Mouse (Mus musculus): ENCODE data around the gene Nfkb1. TPM values are rescaled to one million over a fixed set of nuclear protein-coding genes. Genes with fewer than 3 reads are reported as not detected.

The Nfkb1 gene
- total RNA-seq, 2 experiments from 2014 or later = 20.2 to 20.5 TPM

GRCm38 (mm10) chr3:135675480-135675879, 15.9 kb downstream of the Nfkb1 start:
- DNase-seq = no peak
- intact Hi-C loops (cut with DNase I; ENCODE audit: low total_unique reads) = no loop called here

- DNase-seq = no peak
- intact Hi-C loops (cut with DNase I; ENCODE audit: low total_unique reads) = loop anchor here (5.0 kb wide), 1 partner anchor 92 kb away; no protein-coding TSS in a partner anchor
These were observed 16.5 kb downstream of the Nfkb1 start for GRCm38 (mm10) chr3:135674716-135675392.

GRCm38 (mm10) chr3:135673695-135674094, 17.7 kb downstream of the Nfkb1 start:
- intact Hi-C loops (cut with DNase I; ENCODE audit: low total_unique reads) = loop anchor here (5.0 kb wide), 1 partner anchor 94 kb away; no protein-coding TSS in a partner anchor

GRCm38 (mm10) chr3:135673041-135673440, 18.3 kb downstream of the Nfkb1 start:
- no peak for DNase-seq
- intact Hi-C loops (cut with DNase I; ENCODE audit: low total_unique reads) = loop anchor here (5.0 kb wide), 1 partner anchor 94 kb away; no protein-coding TSS in a partner anchor

More at GRCm38 (mm10) chr3:135673695-135674094, 17.7 kb downstream of the Nfkb1 start:
- no peak for DNase-seq

- intact Hi-C loops (cut with DNase I; ENCODE audit: low total_unique reads) = loop anchor here (5.0 kb wide), 1 partner anchor 95 kb away; no protein-coding TSS in a partner anchor
These were observed 19.2 kb downstream of the Nfkb1 start for GRCm38 (mm10) chr3:135672135-135672534.

GRCm38 (mm10) chr3:135670869-135671268, 20.5 kb downstream of the Nfkb1 start:
- DNase-seq = no peak
- intact Hi-C loops (cut with DNase I; ENCODE audit: low total_unique reads) = loop anchor here (5.0 kb wide), 1 partner anchor 96 kb away; no protein-coding TSS in a partner anchor

More at GRCm38 (mm10) chr3:135672135-135672534, 19.2 kb downstream of the Nfkb1 start:
- DNase-seq = no peak

GRCm38 (mm10) chr3:135667084-135667483, 24.3 kb downstream of the Nfkb1 start:
- DNase-seq = no peak
- intact Hi-C loops (cut with DNase I; ENCODE audit: low total_unique reads) = no loop called here

GRCm38 (mm10) chr3:135665777-135666259, 25.5 kb downstream of the Nfkb1 start:
- DNase-seq = no peak
- intact Hi-C loops (cut with DNase I; ENCODE audit: low total_unique reads) = no loop called here

GRCm38 (mm10) chr3:135662139-135662864, 29.0 kb downstream of the Nfkb1 start:
- intact Hi-C loops (cut with DNase I; ENCODE audit: low total_unique reads) = no loop called here
- no peak for DNase-seq

GRCm38 (mm10) chr3:135661707-135662106, 29.6 kb downstream of the Nfkb1 start:
- intact Hi-C loops (cut with DNase I; ENCODE audit: low total_unique reads) = no loop called here
- DNase-seq = no peak

- intact Hi-C loops (cut with DNase I; ENCODE audit: low total_unique reads) = no loop called here
These were observed 32.7 kb downstream of the Nfkb1 start for GRCm38 (mm10) chr3:135658540-135659097.

GRCm38 (mm10) chr3:135656156-135656555, 35.2 kb downstream of the Nfkb1 start:
- DNase-seq = no peak
- intact Hi-C loops (cut with DNase I; ENCODE audit: low total_unique reads) = no loop called here

More at GRCm38 (mm10) chr3:135658540-135659097, 32.7 kb downstream of the Nfkb1 start:
- DNase-seq = no peak

GRCm38 (mm10) chr3:135650773-135651555, 40.4 kb downstream of the Nfkb1 start:
- intact Hi-C loops (cut with DNase I; ENCODE audit: low total_unique reads) = no loop called here
- DNase-seq = no peak

GRCm38 (mm10) chr3:135649809-135650208, 41.5 kb downstream of the Nfkb1 start:
- intact Hi-C loops (cut with DNase I; ENCODE audit: low total_unique reads) = no loop called here
- no peak for DNase-seq

- intact Hi-C loops (cut with DNase I; ENCODE audit: low total_unique reads) = no loop called here
- DNase-seq = no peak
These were observed 42.8 kb downstream of the Nfkb1 start for GRCm38 (mm10) chr3:135648501-135648900.

- intact Hi-C loops (cut with DNase I; ENCODE audit: low total_unique reads) = no loop called here
- no peak for DNase-seq
These were observed 44.7 kb downstream of the Nfkb1 start for GRCm38 (mm10) chr3:135646622-135647021.

- intact Hi-C loops (cut with DNase I; ENCODE audit: low total_unique reads) = no loop called here
- no peak for DNase-seq
These were observed 46.4 kb downstream of the Nfkb1 start for GRCm38 (mm10) chr3:135644971-135645370.

GRCm38 (mm10) chr3:135641623-135641915, 49.8 kb downstream of the Nfkb1 start:
- intact Hi-C loops (cut with DNase I; ENCODE audit: low total_unique reads) = no loop called here
- no peak for DNase-seq

- intact Hi-C loops (cut with DNase I; ENCODE audit: low total_unique reads) = no loop called here
- no peak for DNase-seq
These were observed 50.3 kb downstream of the Nfkb1 start for GRCm38 (mm10) chr3:135640856-135641622.

Data from gastrocnemius, postnatal 14 days (tissue).